Mouse (Mus musculus): ENCODE data around the gene Usp27x. TPM values are rescaled to one million over a fixed set of nuclear protein-coding genes. Genes with fewer than 3 reads are reported as not detected.

Usp27x gene
- 0.28 and 0.42 TPM in 2 replicates for polyA plus RNA-seq (2012)

DNA sequence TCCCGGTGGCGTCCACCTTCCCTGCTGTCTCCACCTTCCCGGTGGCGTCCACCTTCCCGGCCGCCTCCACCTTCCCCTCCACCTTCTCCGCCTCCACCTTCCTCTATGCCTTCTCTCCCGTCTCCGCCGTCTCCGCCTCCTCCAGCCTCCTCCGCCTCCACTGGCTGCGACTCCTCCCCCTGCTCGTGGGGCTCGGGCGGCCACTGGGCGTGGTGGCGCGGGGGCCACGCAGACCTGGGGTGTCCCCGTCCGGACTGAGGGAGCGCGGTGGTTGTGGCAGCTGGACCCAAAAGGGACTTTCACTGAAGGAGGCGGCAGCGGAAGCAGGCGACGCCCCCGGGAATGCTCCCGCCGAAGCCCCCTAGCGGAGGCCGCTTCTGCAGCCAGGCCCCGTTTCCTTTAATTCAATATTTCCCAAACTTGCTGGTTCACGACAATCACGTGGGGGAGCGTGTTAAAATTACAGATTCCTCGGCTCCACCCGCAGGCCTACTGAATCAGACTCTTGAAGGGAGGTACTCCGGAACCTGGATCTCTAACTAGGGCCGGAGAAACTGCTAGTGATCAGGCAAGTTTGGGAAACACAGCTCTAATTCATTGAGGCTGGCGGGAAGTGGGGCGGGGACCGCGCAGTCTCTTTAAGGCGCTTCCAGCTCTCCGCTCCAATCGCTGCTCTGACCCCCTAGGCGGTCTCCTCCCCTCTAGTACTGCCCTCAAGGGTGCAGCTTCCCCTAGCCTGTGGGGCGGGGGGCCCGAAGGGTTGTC is at the start of gene Usp27x:
Gene Usp27x (minus strand): TSS at position 115 of the 765 bp plus-strand sequence.
- TF ChIP-seq GATA1 (IDR thresholded peaks at IDR 0.05; ENCODE audit: low read length) = no peak

DNA sequence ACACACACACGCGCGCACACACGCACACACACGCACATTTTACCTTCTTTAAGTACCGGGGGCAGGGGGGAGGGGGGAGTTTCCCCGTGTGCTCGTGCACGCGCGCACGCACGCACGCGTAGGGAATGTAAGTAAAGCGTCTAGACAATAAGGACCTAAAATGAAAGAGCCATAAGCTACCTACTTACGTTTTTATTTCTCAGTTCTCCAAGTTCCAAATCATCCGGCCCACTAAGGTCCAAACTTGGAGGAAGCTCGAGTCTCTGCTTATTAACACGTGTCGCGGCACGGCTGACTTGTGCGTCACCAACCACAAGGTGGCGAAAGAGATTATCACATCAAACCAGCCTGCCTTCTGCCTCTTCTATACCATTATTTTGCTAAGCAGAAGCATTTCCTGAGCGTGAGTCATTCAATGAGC is 47.1 kb upstream of the Usp27x start:
- TF ChIP-seq GATA1 (IDR thresholded peaks at IDR 0.05; ENCODE audit: low read length) = no peak

DNA sequence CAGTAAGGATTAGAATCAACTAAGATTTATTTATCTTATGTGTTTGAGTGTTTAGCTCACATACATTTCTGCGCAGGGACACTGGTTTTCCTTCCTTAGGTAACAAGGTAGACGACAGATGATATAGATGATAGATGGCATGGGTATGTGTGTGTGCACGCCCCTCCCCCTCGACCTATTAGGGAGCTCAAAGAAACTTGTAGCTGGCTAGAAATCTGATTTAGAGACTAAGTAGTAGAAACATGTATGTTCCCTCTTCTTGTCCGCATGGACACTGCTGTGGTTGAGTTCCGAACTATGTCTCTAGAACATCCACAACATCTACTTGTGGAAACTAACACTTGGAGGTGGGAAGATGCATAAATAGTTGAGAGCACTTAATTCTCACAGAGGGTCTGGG is 46.5 kb upstream of the Usp27x start:
- TF ChIP-seq GATA1 (IDR thresholded peaks at IDR 0.05; ENCODE audit: low read length) = no peak

DNA sequence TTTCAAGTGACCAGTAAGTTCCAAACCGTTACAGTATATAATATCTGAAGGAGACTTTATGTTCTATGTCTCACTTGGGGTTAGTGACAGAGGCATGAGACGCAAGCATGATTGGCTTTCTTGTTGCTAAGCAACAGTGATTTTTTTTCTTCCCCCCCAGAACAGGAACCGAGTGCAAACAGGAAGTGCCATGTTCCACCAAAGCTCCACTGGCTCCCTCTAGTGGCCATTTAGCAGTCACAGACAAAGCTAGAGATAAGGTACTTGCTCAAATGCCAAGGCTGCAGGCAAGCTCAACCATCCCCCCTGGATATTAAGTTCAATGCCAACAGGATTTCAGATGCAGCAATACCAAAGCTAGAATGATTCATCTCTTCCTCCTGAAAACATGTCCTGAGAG is 45.4 kb upstream of the Usp27x start:
- no peak for TF ChIP-seq GATA1 (IDR thresholded peaks at IDR 0.05; ENCODE audit: low read length)

DNA sequence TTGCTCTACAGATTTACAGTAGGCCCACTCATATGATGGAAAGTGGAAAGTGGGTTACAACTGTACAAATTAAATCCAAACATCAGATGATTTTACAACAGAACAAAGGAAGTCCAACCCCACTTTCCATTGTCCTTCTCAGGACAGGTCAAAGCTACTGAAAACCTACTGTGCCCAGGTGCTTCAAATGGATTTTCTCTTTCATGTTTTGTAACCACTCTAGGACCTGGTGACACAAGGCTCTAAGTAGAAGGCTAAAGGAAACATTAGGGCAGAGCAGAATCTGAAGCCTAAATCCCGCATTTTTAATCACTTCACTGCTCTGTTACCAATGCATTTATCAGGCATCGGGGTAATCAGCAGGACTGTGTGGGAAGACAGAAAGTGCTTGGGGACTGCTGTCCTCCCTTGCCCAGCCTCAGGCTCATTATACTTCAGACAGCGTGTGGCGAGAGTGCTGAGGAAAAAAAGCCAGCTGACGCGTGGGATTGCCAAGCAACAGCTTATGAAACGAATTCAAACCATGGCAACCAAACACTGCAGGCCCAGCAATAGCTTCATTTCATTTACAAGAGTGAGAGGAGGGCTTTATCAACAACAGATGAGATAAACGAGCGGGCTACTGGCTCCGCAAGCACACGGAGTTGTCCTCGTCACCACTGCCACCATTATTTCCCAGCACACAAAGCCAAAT is 40.7 kb upstream of the Usp27x start:
- TF ChIP-seq GATA1 (IDR thresholded peaks at IDR 0.05; ENCODE audit: low read length) = no peak

DNA sequence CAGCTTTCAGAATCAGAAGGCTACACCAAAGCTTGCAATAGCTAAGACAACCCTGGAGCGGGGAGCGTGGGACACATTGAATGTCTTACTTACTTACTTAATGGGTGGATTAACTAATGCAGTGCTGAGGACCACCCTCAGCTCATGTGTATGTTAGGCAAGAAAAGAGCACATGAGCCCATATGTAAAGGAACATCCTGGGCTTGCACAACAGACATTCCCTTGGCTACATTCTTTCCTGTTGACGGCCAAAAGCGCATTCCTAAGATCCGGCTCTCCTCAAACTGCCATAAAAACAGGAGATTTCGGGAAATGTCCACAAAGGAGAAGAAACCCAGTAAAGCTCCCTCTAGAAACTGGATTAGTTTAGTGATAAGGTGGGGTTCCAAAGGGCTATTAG is 39.7 kb upstream of the Usp27x start:
- no peak for TF ChIP-seq GATA1 (IDR thresholded peaks at IDR 0.05; ENCODE audit: low read length)

DNA sequence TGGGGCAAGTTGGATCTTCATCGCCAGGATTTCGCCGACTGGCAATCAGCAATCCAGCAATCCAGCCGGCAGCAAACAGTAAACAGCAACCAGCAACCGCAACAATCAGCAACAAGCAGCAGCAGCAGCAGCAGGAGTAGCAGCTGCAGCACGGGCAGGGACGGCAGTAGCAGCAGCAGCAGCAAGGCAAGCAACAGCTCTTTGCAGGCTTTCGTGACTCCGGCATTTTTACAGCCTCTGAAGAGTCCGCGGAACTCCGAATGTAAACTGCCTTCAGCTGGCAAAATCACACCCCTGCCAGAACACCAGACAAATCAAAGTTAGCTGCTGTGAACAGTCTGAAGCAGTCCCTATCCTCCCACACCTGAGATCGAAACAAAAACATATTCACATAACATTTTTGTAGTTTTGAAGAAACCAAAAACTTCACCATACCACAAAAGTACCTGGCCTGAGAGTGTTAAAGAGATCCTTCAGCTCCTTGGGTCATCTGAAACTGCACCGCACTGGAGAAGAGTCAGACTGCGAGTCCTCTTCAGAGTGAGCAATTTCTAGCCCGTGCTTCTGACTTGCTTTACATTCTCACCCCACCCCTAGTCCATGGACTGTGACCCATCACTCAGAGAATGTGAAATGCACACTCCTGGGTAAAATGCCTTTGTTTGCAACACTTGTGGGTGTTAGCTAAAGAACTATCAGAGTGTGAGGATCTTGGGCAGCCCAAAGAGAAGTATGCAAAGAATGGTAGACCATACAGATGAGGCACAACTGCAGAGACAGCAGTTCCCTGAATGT is 36.8 kb upstream of the Usp27x start:
- TF ChIP-seq GATA1 (IDR thresholded peaks at IDR 0.05; ENCODE audit: low read length) = no peak

DNA sequence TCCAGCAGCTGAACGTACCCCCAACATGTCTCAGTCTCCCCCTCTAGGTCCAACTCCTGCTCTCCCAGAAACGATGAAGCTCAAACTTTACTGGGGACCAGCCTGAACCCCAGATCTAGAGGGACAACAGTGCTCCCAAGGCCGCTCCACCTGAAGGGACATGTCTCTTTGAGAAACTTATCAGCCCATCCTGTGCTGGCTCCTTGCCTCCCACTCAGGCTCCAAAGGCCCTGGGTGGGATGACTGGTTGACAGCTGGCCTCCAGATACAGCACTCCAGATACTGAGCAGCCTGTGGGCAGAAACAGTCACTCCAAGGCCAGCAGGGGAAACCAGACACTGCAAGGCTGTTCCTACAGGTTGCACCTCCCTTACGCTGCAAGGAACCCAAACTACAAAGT is 956 bp upstream of the Usp27x start:
- TF ChIP-seq GATA1 (IDR thresholded peaks at IDR 0.05; ENCODE audit: low read length) = no peak

DNA sequence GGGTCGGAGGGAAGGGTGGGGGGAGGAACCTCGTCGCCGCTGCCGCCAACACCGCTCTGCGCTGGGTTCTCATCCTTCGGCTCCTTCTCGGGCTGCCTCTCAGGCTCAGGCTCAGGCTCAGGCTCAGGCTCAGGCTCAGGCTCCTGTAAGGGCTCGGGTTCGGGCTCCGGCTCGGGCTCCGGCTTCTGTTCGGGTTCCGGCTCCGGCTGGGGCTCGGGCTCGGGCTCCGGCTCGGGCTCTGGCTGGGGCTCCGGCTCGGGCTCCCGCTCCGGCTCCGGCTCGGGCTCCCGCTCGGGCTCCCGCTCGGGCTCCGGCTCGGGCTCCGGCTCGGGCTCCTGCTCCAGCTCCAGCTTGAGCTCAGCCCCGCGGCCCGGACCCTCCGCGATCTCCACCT is 311 bp downstream of the Usp27x start:
- TF ChIP-seq GATA1 (IDR thresholded peaks at IDR 0.05; ENCODE audit: low read length) = no peak

DNA sequence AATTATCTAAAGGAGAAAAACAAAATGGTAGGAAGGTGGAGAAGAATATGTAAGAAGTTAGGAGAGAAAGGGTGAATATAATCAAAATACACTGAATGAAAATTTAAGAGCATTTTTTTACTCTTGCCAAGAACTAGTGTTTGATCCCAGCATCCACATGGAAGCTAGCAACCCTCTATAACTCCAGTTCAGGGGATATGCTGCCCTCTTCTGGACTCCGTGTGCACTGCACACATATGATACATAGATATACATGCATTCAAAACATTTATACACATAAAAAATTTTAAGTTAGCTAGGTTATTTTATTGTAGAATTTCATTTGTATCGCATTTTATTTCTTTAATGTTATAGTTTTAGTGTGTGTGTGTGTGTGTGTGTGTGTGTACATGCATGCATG is 50.2 kb downstream of the Usp27x start:
- TF ChIP-seq GATA1 (IDR thresholded peaks at IDR 0.05; ENCODE audit: low read length) = no peak

DNA sequence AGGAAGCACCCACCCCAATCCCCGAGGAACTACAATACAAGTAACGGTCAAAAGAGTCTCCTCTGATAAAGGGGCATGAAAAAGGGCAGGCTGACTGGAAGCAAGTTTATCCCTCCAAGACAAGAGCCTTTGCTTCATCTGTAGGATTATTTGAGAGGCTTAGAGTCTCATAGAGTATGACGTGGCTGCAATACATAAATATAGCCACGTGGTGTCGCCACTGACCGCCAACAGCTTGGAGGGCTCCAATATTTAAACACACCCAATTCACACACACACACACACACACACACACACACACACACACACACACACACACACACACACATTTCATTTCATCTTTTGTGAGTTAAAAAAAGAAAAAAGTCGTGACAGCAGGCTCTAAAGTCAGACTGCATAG is 53.3 kb downstream of the Usp27x start:
- TF ChIP-seq GATA1 (IDR thresholded peaks at IDR 0.05; ENCODE audit: low read length) = no peak

Other genes with a start within 250 kb of the Usp27x start
- 5.9 and 8.8 TPM in 2 replicates for gene Clcn5, start 56.5 kb downstream of the Usp27x start, polyA plus RNA-seq (2012)
- gene Foxp3, start 197.8 kb upstream of the Usp27x start, polyA plus RNA-seq (2012) = 0.21 and 0.60 TPM in 2 replicates
- gene Ppp1r3f, start 198.5 kb upstream of the Usp27x start, polyA plus RNA-seq (2012) = 1.9 and 2.3 TPM in 2 replicates
- gene Ccdc22, start 229.7 kb upstream of the Usp27x start, polyA plus RNA-seq (2012) = 31.8 and 33.6 TPM in 2 replicates
- 0.02 and 0.10 TPM in 2 replicates for gene Cacna1f, start 231.3 kb upstream of the Usp27x start, polyA plus RNA-seq (2012)

All from G1E-ER4 (cell line).